Mouse (Mus musculus): Measurements from ENCODE around the gene Farp1. TPM values are rescaled to one million over a fixed set of nuclear protein-coding genes. Genes with fewer than 3 reads are reported as not detected.

The Farp1 gene
- polyA plus RNA-seq, 1 experiment from 2014 or later, result 3.7 TPM

- Histone ChIP-seq H3K4me1 (ENCODE audit: control insufficient read depth, low read depth, low read length) (no peaks in the 10 kb centered on the region), H3K27me3 (ENCODE audit: control insufficient read depth, insufficient read depth, low read depth, low read length) (peaks cover 30% of the 10 kb centered on the region), H3K4me3 (ENCODE audit: low read depth, low read length) (no peak overlapping the region), H3K9me3 (replicated peaks; ENCODE audit: control insufficient read depth, low read length) (no peaks in the 10 kb centered on the region), H3K36me3 (ENCODE audit: control insufficient read depth, insufficient read depth) (no peaks in the 10 kb centered on the region), H3K27ac (ENCODE audit: low read length) (no peak overlapping the region), H3K4me2 (ENCODE audit: low read depth, low read length) (no peak overlapping the region), H3K9ac (ENCODE audit: low read depth, low read length) (no peak overlapping the region)
- WGBS (ENCODE audit: insufficient replicate concordance), result 51% methylated on average over 2 of the region's 2 CpGs
- no peak for ATAC-seq (ENCODE audit: low read depth)
Observed at GRCm38 (mm10) chr14:121031396-121031795, 3.6 kb upstream of the Farp1 start.

DNA sequence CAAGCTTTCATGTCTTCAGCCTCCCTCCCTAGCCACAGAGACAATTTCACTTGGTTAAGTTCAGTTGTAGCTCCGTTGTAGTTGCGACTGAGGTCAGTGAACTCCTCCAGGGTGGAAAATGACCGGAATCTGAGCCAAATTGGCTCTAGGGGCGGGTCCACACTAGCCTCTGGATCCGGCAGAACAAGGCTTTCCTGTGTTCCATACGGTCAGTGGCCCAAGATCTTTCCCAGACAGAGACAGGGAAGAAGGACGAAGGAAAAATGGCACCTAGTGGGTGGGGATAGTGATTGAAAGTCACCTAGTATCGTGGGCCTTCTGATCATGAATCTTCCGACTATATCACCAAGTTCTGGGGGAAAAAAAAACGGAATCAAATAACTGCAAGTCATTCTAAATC, 475 bp upstream of the Farp1 start:
- ATAC-seq (ENCODE audit: low read depth), result no peak
- Histone ChIP-seq H3K4me3 (ENCODE audit: low read depth, low read length) (peak overlapping the region; percentile 68), H3K4me2 (ENCODE audit: low read depth, low read length) (peak overlapping the region; percentile 64), H3K9ac (ENCODE audit: low read depth, low read length) (no peak overlapping the region), H3K36me3 (ENCODE audit: control insufficient read depth, insufficient read depth) (no peaks in the 10 kb centered on the region), H3K9me3 (replicated peaks; ENCODE audit: control insufficient read depth, low read length) (no peaks in the 10 kb centered on the region), H3K27me3 (ENCODE audit: control insufficient read depth, insufficient read depth, low read depth, low read length) (peaks cover 46% of the 10 kb centered on the region), H3K4me1 (ENCODE audit: control insufficient read depth, low read depth, low read length) (peaks cover 3% of the 10 kb centered on the region), H3K27ac (ENCODE audit: low read length) (no peak overlapping the region)
- 24% methylated on average over 10 of the region's 10 CpGs for WGBS (ENCODE audit: insufficient replicate concordance)

- H3K4me2 ChIP-seq (ENCODE audit: low read depth, low read length), result peak overlapping the region; percentile 64
- peaks cover 3% of the 10 kb centered on the region for H3K4me1 ChIP-seq (ENCODE audit: control insufficient read depth, low read depth, low read length)
- H3K27ac ChIP-seq (ENCODE audit: low read length), result peak overlapping the region; percentile 41; the same call in 1 of the 2 replicates
- H3K9me3 ChIP-seq (replicated peaks; ENCODE audit: control insufficient read depth, low read length), result no peaks in the 10 kb centered on the region
- H3K27me3 ChIP-seq (ENCODE audit: control insufficient read depth, insufficient read depth, low read depth, low read length), result peaks cover 46% of the 10 kb centered on the region
- peak overlapping the region; percentile 68 for H3K4me3 ChIP-seq (ENCODE audit: low read depth, low read length)
- ATAC-seq (ENCODE audit: low read depth), result peak; percentile 76
- WGBS (ENCODE audit: insufficient replicate concordance), result under 1% methylated on average over 85 of the region's 100 CpGs
- no peaks in the 10 kb centered on the region for H3K36me3 ChIP-seq (ENCODE audit: control insufficient read depth, insufficient read depth)
- peak overlapping the region; percentile 56 for H3K9ac ChIP-seq (ENCODE audit: low read depth, low read length)
Observed at GRCm38 (mm10) chr14:121035663-121036473, 868 bp downstream of the Farp1 start.

- H3K9ac ChIP-seq (ENCODE audit: low read depth, low read length), result no peak overlapping the region
- no peak overlapping the region; the same call in 1 of the 2 replicates for H3K27ac ChIP-seq (ENCODE audit: low read length)
- peaks cover 3% of the 10 kb centered on the region for H3K4me1 ChIP-seq (ENCODE audit: control insufficient read depth, low read depth, low read length)
- no peaks in the 10 kb centered on the region for H3K36me3 ChIP-seq (ENCODE audit: control insufficient read depth, insufficient read depth)
- ATAC-seq (ENCODE audit: low read depth), result no peak
- peaks cover 46% of the 10 kb centered on the region for H3K27me3 ChIP-seq (ENCODE audit: control insufficient read depth, insufficient read depth, low read depth, low read length)
- WGBS (ENCODE audit: insufficient replicate concordance), result 3% methylated on average over 19 of the region's 19 CpGs
- H3K4me2 ChIP-seq (ENCODE audit: low read depth, low read length), result peak overlapping the region; percentile 64
- peak overlapping the region; percentile 68 for H3K4me3 ChIP-seq (ENCODE audit: low read depth, low read length)
- no peaks in the 10 kb centered on the region for H3K9me3 ChIP-seq (replicated peaks; ENCODE audit: control insufficient read depth, low read length)
Observed at GRCm38 (mm10) chr14:121036612-121037221, 1.7 kb downstream of the Farp1 start.

DNA sequence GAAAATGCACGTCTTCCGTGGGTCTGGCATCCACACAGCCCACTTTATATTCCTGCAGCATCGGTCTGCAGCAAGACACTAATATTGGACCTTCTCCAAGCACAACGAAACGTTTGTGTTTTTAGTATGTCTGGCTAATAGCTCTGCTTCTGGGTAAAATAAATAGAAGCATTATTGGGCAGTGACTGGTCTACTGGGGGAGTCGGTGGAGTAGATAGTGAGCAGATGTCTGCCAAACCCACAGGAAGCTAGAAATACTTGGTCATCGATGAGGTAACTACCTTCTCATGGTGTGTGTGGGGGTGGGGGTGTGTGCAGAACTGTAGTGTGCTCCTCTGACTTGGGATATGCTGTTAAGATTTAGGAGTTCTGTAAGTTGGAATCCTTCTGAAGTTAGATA, 2.3 kb downstream of the Farp1 start:
- Histone ChIP-seq H3K4me1 (ENCODE audit: control insufficient read depth, low read depth, low read length) (peaks cover 3% of the 10 kb centered on the region), H3K4me2 (ENCODE audit: low read depth, low read length) (peak overlapping the region; percentile 64), H3K9me3 (replicated peaks; ENCODE audit: control insufficient read depth, low read length) (no peaks in the 10 kb centered on the region), H3K27ac (ENCODE audit: low read length) (no peak overlapping the region), H3K9ac (ENCODE audit: low read depth, low read length) (no peak overlapping the region), H3K27me3 (ENCODE audit: control insufficient read depth, insufficient read depth, low read depth, low read length) (peaks cover 46% of the 10 kb centered on the region), H3K36me3 (ENCODE audit: control insufficient read depth, insufficient read depth) (no peaks in the 10 kb centered on the region), H3K4me3 (ENCODE audit: low read depth, low read length) (peak overlapping the region; percentile 68)
- ATAC-seq (ENCODE audit: low read depth), result no peak
- WGBS (ENCODE audit: insufficient replicate concordance), result 24% methylated on average over 7 of the region's 7 CpGs

DNA sequence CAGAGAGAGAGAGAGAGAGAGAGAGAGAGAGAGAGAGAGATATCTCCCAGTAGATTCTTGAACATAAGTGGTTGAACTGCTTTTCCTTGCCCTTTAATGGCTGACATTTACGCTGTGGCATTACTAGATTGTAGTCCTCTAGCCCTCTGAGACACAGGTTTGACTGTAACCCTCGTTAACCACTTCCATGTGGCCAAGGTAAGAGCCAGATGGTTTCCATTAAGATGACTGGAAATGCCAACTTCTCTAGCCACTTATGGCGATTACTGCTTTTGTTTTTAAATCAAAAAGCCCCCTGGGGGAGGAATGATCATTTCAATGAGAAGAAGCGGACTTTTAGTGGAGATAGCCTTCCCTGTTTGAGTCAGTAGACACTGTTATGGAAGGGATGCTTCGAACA, 3.7 kb downstream of the Farp1 start:
- H3K36me3 ChIP-seq (ENCODE audit: control insufficient read depth, insufficient read depth), result no peaks in the 10 kb centered on the region
- H3K9ac ChIP-seq (ENCODE audit: low read depth, low read length), result no peak overlapping the region
- H3K9me3 ChIP-seq (replicated peaks; ENCODE audit: control insufficient read depth, low read length), result no peaks in the 10 kb centered on the region
- H3K27me3 ChIP-seq (ENCODE audit: control insufficient read depth, insufficient read depth, low read depth, low read length), result peaks cover 41% of the 10 kb centered on the region
- H3K27ac ChIP-seq (ENCODE audit: low read length), result no peak overlapping the region
- H3K4me2 ChIP-seq (ENCODE audit: low read depth, low read length), result no peak overlapping the region
- H3K4me3 ChIP-seq (ENCODE audit: low read depth, low read length), result no peak overlapping the region
- ATAC-seq (ENCODE audit: low read depth), result no peak
- H3K4me1 ChIP-seq (ENCODE audit: control insufficient read depth, low read depth, low read length), result peaks cover 3% of the 10 kb centered on the region
- WGBS (ENCODE audit: insufficient replicate concordance), result 61% methylated on average over 5 of the region's 5 CpGs

GRCm38 (mm10) chr14:121044145-121044544, 9.1 kb downstream of the Farp1 start:
- Histone ChIP-seq H3K9me3 (replicated peaks; ENCODE audit: control insufficient read depth, low read length) (no peaks in the 10 kb centered on the region), H3K27ac (ENCODE audit: low read length) (no peak overlapping the region), H3K36me3 (ENCODE audit: control insufficient read depth, insufficient read depth) (no peaks in the 10 kb centered on the region), H3K9ac (ENCODE audit: low read depth, low read length) (no peak overlapping the region), H3K4me3 (ENCODE audit: low read depth, low read length) (no peak overlapping the region), H3K4me2 (ENCODE audit: low read depth, low read length) (no peak overlapping the region), H3K4me1 (ENCODE audit: control insufficient read depth, low read depth, low read length) (no peaks in the 10 kb centered on the region), H3K27me3 (ENCODE audit: control insufficient read depth, insufficient read depth, low read depth, low read length) (no peaks in the 10 kb centered on the region)
- no peak for ATAC-seq (ENCODE audit: low read depth)
- 51% methylated on average over 3 of the region's 3 CpGs for WGBS (ENCODE audit: insufficient replicate concordance)

- no peaks in the 10 kb centered on the region for H3K27me3 ChIP-seq (ENCODE audit: control insufficient read depth, insufficient read depth, low read depth, low read length)
- no peak overlapping the region for H3K4me2 ChIP-seq (ENCODE audit: low read depth, low read length)
- H3K27ac ChIP-seq (ENCODE audit: low read length), result no peak overlapping the region
- WGBS (ENCODE audit: insufficient replicate concordance), result 68% methylated on average over 9 of the region's 9 CpGs
- no peak overlapping the region for H3K4me3 ChIP-seq (ENCODE audit: low read depth, low read length)
- ATAC-seq (ENCODE audit: low read depth), result no peak
- H3K9me3 ChIP-seq (replicated peaks; ENCODE audit: control insufficient read depth, low read length), result no peaks in the 10 kb centered on the region
- H3K4me1 ChIP-seq (ENCODE audit: control insufficient read depth, low read depth, low read length), result peaks cover 6% of the 10 kb centered on the region
- H3K9ac ChIP-seq (ENCODE audit: low read depth, low read length), result no peak overlapping the region
- no peaks in the 10 kb centered on the region for H3K36me3 ChIP-seq (ENCODE audit: control insufficient read depth, insufficient read depth)
Observed at GRCm38 (mm10) chr14:121046313-121046961, 11.4 kb downstream of the Farp1 start.

DNA sequence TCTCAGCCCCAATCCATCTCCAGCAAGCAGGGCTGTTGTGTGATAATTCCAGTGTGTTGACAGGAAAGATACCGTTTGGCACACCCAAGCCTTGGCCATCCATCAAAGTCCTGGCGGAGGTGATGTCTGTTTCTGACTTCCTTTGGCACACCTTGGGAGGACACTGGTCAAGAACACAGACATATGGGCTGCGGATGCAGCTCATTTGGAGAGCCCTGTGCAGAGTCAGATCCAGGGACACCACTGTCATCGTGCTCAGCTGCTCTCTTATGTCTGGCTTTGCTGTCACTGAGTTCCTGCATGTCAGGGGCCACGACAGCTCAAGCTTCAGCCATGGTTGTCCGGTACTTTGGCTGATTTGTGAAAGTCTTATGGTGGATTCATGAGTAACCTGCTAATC, 12.8 kb downstream of the Farp1 start:
- ATAC-seq (ENCODE audit: low read depth), result no peak
- Histone ChIP-seq H3K27me3 (ENCODE audit: control insufficient read depth, insufficient read depth, low read depth, low read length) (no peaks in the 10 kb centered on the region), H3K9me3 (replicated peaks; ENCODE audit: control insufficient read depth, low read length) (no peaks in the 10 kb centered on the region), H3K4me1 (ENCODE audit: control insufficient read depth, low read depth, low read length) (peaks cover 9% of the 10 kb centered on the region), H3K9ac (ENCODE audit: low read depth, low read length) (no peak overlapping the region), H3K27ac (ENCODE audit: low read length) (no peak overlapping the region), H3K36me3 (ENCODE audit: control insufficient read depth, insufficient read depth) (no peaks in the 10 kb centered on the region), H3K4me3 (ENCODE audit: low read depth, low read length) (no peak overlapping the region), H3K4me2 (ENCODE audit: low read depth, low read length) (no peak overlapping the region)
- 51% methylated on average over 6 of the region's 6 CpGs for WGBS (ENCODE audit: insufficient replicate concordance)
